Mouse (Mus musculus): Measurements from ENCODE around the gene Gtf2ird1. TPM values are rescaled to one million over a fixed set of nuclear protein-coding genes. Genes with fewer than 3 reads are reported as not detected.

The Gtf2ird1 gene
- total RNA-seq, 2 experiments from 2014 or later, result 28.0 to 35.0 TPM

DNA sequence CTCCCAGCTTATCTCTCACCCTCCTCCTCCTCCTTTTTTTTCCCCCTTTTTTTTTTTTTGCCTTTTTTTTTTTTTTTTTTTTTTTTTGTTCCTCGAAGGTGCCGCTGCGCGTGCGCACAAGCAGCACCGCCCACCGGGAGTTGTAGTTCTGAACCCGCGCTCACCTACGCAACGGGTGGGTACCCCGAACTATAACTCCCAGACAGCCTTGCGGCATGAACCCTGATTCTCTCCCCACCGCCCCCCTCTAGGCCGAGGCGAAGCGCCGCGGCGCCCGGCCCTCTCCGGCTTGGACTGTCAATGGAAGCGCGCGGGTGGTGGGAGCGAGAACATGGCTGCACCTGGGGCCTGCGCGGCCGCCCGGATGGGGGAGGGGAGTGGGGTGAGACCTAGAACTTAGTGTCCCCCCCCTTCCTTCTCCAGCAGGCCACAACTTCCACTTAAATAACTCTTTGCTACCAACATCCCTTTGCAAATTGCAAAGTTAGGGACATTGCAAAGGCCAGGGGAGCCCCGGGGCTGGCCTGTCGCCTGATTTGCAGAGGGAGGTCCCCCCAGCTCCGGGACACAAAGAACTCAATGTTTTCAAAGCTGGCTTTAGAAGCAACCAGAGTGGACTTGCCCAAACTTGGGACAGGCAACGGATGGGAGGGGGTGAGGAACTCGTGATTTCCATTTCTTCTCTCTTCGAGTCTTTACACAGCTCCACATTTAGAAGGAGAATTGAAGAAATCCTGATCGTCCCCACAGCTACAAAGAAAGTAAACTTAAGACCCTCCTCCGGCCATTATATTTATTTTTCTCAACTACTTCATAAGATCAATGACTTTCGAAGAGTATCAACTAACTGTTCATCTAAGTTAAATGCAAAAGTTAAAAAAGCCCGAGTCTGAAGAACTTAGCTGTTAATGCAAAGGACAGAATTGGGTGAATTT is 141.6 kb downstream of the Gtf2ird1 start, which contains the start of gene Gtf2i:
Gtf2i (minus strand) TSS at position 73 of the 935 bp plus-strand sequence.
- peak; percentile 91 to 98 for DNase-seq (ENCODE audit: low spot score in 2 of 2)

GRCm38 (mm10) chr5:134314068-134314674 is 142.3 kb downstream of the Gtf2ird1 start:
- DNase-seq (ENCODE audit: low spot score in 2 of 2), result no peak

DNA sequence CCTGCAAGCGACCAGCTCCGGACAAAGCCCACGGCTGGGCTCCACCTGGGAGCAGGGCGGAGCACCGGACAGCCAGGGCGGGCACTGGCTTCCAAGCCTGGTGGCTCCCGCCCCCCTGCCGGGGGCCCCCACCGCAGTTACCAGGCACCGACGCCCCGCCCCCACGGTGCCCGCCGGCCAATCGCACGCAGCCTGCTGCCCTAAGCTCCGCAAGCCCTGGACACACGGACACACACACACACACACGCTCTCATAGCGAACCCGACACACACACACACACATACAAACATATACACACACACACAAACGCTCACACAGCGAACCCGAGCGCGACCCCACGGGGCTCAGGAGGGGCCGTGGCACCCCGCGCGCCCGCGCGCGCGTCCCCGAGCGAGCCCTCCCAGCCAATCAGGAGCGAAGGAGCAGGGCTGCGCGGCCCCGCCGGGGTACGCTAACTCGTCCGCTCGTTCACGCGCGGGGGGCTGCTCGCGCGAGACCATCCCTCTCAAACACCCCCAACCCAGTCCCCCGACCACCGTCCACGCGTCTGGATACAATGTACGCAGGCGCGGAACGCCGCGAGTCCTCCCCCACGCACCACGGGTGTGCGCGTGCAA is 143.0 kb downstream of the Gtf2ird1 start:
- peak; percentile 92 to 93 for DNase-seq (ENCODE audit: low spot score in 2 of 2)

- DNase-seq (ENCODE audit: low spot score in 2 of 2), result peak in 1 of 2 experiments; percentile 54
Observed at GRCm38 (mm10) chr5:134312691-134313450, 143.6 kb downstream of the Gtf2ird1 start.

GRCm38 (mm10) chr5:134311894-134312411 is 144.6 kb downstream of the Gtf2ird1 start:
- DNase-seq (ENCODE audit: low spot score in 2 of 2), result no peak

GRCm38 (mm10) chr5:134310201-134310600 is 146.3 kb downstream of the Gtf2ird1 start:
- DNase-seq (ENCODE audit: low spot score in 2 of 2), result no peak

GRCm38 (mm10) chr5:134309345-134309744 is 147.2 kb downstream of the Gtf2ird1 start:
- no peak for DNase-seq (ENCODE audit: low spot score in 2 of 2)

Small RNA genes within 50 kb of the gene (microRNA-seq; reads per million reads assigned to microRNA genes)
- gene Gm26340 (0 reads per million in 2 experiments), gene Mir3965 (0 reads per million in 2 experiments)

Other genes starting within 250 kb of the Gtf2ird1 start
- gene Ncf1, start 227.1 kb downstream of the Gtf2ird1 start, total RNA-seq (2021), result 1 to 10 TPM; 8.2 to 9.1 TPM
- 100 to 1,000 TPM; 228 TPM for gene Gtf2i, start 142.0 kb downstream of the Gtf2ird1 start, total RNA-seq (2021)
- 100 to 1,000 TPM; 102 to 103 TPM for gene Clip2, start 95.7 kb upstream of the Gtf2ird1 start, total RNA-seq (2021)
- gene Syna, start 103.5 kb upstream of the Gtf2ird1 start, total RNA-seq (2021), result 1 to 10 TPM; 6.3 to 7.2 TPM
- gene Rfc2, start 124.7 kb upstream of the Gtf2ird1 start, total RNA-seq (2021), result 10 to 100 TPM; 54.9 to 57.7 TPM
- 1 to 10 TPM; 1.4 to 2.8 TPM for gene Lat2, start 158.3 kb upstream of the Gtf2ird1 start, total RNA-seq (2021)
- gene Eif4h, start 182.8 kb upstream of the Gtf2ird1 start, total RNA-seq (2021), result 100 to 1,000 TPM; 286 to 291 TPM
- gene Limk1, start 231.9 kb upstream of the Gtf2ird1 start, total RNA-seq (2021), result 10 to 100 TPM; 50.9 to 54.6 TPM